Mouse (Mus musculus) hematopoietic stem cell, adult 5-6 weeks (primary cell): ENCODE results near the gene Brca2. TPM values are rescaled to one million over a fixed set of nuclear protein-coding genes. Genes with fewer than 3 reads are reported as not detected.

ENCODE experiments used
- ATAC-seq, 2 experiments: fragments of 125-278 bp in 1 of 2; replicated peaks in 1 of 2; 2 replicates each; pipeline ENCODE4 v1.8.0; 2016 to 2017; ENCODE audit warnings: inconsistent platforms in 2 of 2, mild to moderate bottlenecking in 2 of 2, moderate number of reproducible peaks in 2 of 2, low read depth in 1 of 2, moderate TSS enrichment in 1 of 2; ENCODE audit not compliant: low FRiP score in 2 of 2, poor library complexity in 2 of 2, severe bottlenecking in 2 of 2, insufficient read depth in 1 of 2, low TSS enrichment in 1 of 2
- total RNA-seq: library from RNA; stranded (forward); fragments of 172-1452, 232-1000 nt; gene quantifications from 2 replicates; pipeline ENCODE4 v1.2.3, GENCODE M21; 2017

Gene Brca2
- total RNA-seq, 1 experiment from 2014 or later: 67.3 TPM

- ATAC-seq: no peak
Measured at GRCm38 (mm10) chr5:150614054-150614453, 91.6 kb downstream of the Brca2 start.

GRCm38 (mm10) chr5:150616216-150616615, 93.8 kb downstream of the Brca2 start:
- no peak for ATAC-seq

GRCm38 (mm10) chr5:150616731-150617130, 94.3 kb downstream of the Brca2 start:
- no peak for ATAC-seq

- ATAC-seq: no peak
Measured at GRCm38 (mm10) chr5:150618599-150619355, 96.3 kb downstream of the Brca2 start.

Other genes starting within 250 kb of the Brca2 start
- not detected in 2 replicates for gene Zar1l, start 4.5 kb upstream of the Brca2 start, total RNA-seq
- gene N4bp2l1, start 74.6 kb downstream of the Brca2 start, total RNA-seq: 35.3 and 35.5 TPM in 2 replicates
- 123 and 145 TPM in 2 replicates for gene N4bp2l2, start 143.6 kb downstream of the Brca2 start, total RNA-seq
- gene Pds5b, start 151.1 kb downstream of the Brca2 start, total RNA-seq: 57.3 and 70.7 TPM in 2 replicates